Mouse (Mus musculus) midbrain, embryonic 13.5 days (tissue): Measurements from ENCODE around the gene Vpreb3. TPM values are rescaled to one million over a fixed set of nuclear protein-coding genes. Genes with fewer than 3 reads are reported as not detected.

ENCODE experiments used
- ATAC-seq: fragments of 200-750 bp; cut with Nextera tagmentation; 2 replicates; pipeline ENCODE4 v1.8.0; 2017; ENCODE audit warnings: mild to moderate bottlenecking, moderate TSS enrichment, moderate library complexity
- H3K27ac ChIP-seq: fragments of 300-500 bp; sonication (generic); 2 replicates; pipeline ENCODE4 v1.5.1; 2015; ENCODE audit warnings: inconsistent platforms, mild to moderate bottlenecking, moderate library complexity
- H3K27me3 ChIP-seq: fragments of 300-500 bp; sonication (generic); 2 replicates; pipeline ENCODE4 v1.6.1; 2015; ENCODE audit warnings: mild to moderate bottlenecking, inconsistent platforms
- H3K36me3 ChIP-seq: fragments of 300-500 bp; sonication (generic); 2 replicates; pipeline ENCODE4 v1.6.1; 2015; ENCODE audit warnings: mild to moderate bottlenecking, inconsistent platforms
- H3K4me1 ChIP-seq: fragments of 300-500 bp; sonication (generic); replicated peaks from 2 replicates; pipeline ENCODE4 v1.6.1; 2015; ENCODE audit warnings: inconsistent platforms
- H3K4me2 ChIP-seq: fragments of 300-500 bp; sonication (generic); replicated peaks from 2 replicates; pipeline ENCODE4 v1.6.1; 2015; ENCODE audit warnings: moderate library complexity, mild to moderate bottlenecking, inconsistent platforms
- H3K4me3 ChIP-seq: fragments of 300-500 bp; sonication (generic); replicated peaks from 2 replicates; pipeline ENCODE4 v1.5.1; 2015; ENCODE audit warnings: mild to moderate bottlenecking, inconsistent platforms
- H3K9ac ChIP-seq: fragments of 300-500 bp; sonication (generic); replicated peaks from 2 replicates; pipeline ENCODE4 v1.6.1; 2015; ENCODE audit warnings: mild to moderate bottlenecking, inconsistent platforms
- H3K9me3 ChIP-seq: fragments of 300-500 bp; sonication (generic); 2 replicates; pipeline ENCODE4 v1.6.1; 2016; ENCODE audit warnings: mild to moderate bottlenecking, inconsistent platforms
- WGBS: fragments of 180-500 bp; shearing (Covaris S2); methylation state at CpG from one replicate; pipeline ENCODE4 v1.1.7; 2015; 5-methylcytosine and 5-hydroxymethylcytosine counted together
- polyA plus RNA-seq: library from polyadenylated mRNA; unstranded; fragments of >200 nt; fragmentation: Nextera tagmentation; extraction: Ambion mirVana; gene quantifications from 2 replicates; pipeline ENCODE4 v1.2.1, GENCODE M21; 2015

Gene Vpreb3
- polyA plus RNA-seq, 1 experiment from 2014 or later, result 0.73 TPM

GRCm38 (mm10) chr10:75948079-75948478, 5.2 kb downstream of the Vpreb3 start:
- H3K4me3 ChIP-seq, result no peak overlapping the region
- no peak overlapping the region for H3K9ac ChIP-seq
- H3K4me2 ChIP-seq, result no peak overlapping the region
- no peaks in the 10 kb centered on the region for H3K9me3 ChIP-seq
- no peak for ATAC-seq
- no peak overlapping the region for H3K27ac ChIP-seq
- H3K36me3 ChIP-seq, result no peaks in the 10 kb centered on the region
- H3K27me3 ChIP-seq, result peaks cover 16% of the 10 kb centered on the region
- H3K4me1 ChIP-seq, result peaks cover 20% of the 10 kb centered on the region
- 75% methylated on average over 5 of the region's 5 CpGs for WGBS

GRCm38 (mm10) chr10:75949053-75950045, 6.5 kb downstream of the Vpreb3 start:
- no peak overlapping the region for H3K27ac ChIP-seq
- peaks cover 12% of the 10 kb centered on the region for H3K4me1 ChIP-seq
- no peaks in the 10 kb centered on the region for H3K9me3 ChIP-seq
- H3K9ac ChIP-seq, result no peak overlapping the region
- 84% methylated on average over 22 of the region's 22 CpGs for WGBS
- ATAC-seq, result no peak
- H3K4me3 ChIP-seq, result no peak overlapping the region
- H3K27me3 ChIP-seq, result peaks cover 25% of the 10 kb centered on the region
- no peak overlapping the region for H3K4me2 ChIP-seq
- H3K36me3 ChIP-seq, result no peaks in the 10 kb centered on the region

- H3K4me2 ChIP-seq, result peak overlapping the region; percentile 76
- no peak overlapping the region for H3K27ac ChIP-seq
- H3K4me1 ChIP-seq, result peaks cover 11% of the 10 kb centered on the region
- WGBS, result 1% methylated on average over 22 of the region's 23 CpGs
- peak overlapping the region; percentile 43 for H3K4me3 ChIP-seq
- peak overlapping the region; percentile 57 for H3K9ac ChIP-seq
- no peaks in the 10 kb centered on the region for H3K36me3 ChIP-seq
- ATAC-seq, result peak; percentile 64
- H3K9me3 ChIP-seq, result no peaks in the 10 kb centered on the region
- H3K27me3 ChIP-seq, result peaks cover 25% of the 10 kb centered on the region
These were observed 7.9 kb downstream of the Vpreb3 start for GRCm38 (mm10) chr10:75950791-75951210.

- no peaks in the 10 kb centered on the region for H3K9me3 ChIP-seq
- peak; percentile 37; the same call in 1 of the 2 replicates for ATAC-seq
- no peaks in the 10 kb centered on the region for H3K36me3 ChIP-seq
- H3K4me2 ChIP-seq, result peak overlapping the region; percentile 76
- H3K27ac ChIP-seq, result no peak overlapping the region
- WGBS, result 4% methylated on average over 13 of the region's 13 CpGs
- H3K4me1 ChIP-seq, result peaks cover 11% of the 10 kb centered on the region
- peak overlapping the region; percentile 57 for H3K9ac ChIP-seq
- H3K4me3 ChIP-seq, result peak overlapping the region; percentile 43
- H3K27me3 ChIP-seq, result peaks cover 25% of the 10 kb centered on the region
These were observed 8.7 kb downstream of the Vpreb3 start for GRCm38 (mm10) chr10:75951424-75952050.

GRCm38 (mm10) chr10:75954381-75954811, 11.5 kb downstream of the Vpreb3 start, which contains the start of gene Gm5134:
Gene Gm5134 (plus strand): TSS chr10:75954514.
- Histone ChIP-seq H3K27me3 (peaks cover 20% of the 10 kb centered on the region), H3K4me3 (peak within 1 kb of the TSS; percentile 5; the same call in 1 of the 2 replicates), H3K4me1 (peaks cover 11% of the 10 kb centered on the region), H3K9ac (no peak within 1 kb of the TSS), H3K27ac (no peak within 1 kb of the TSS), H3K9me3 (no peaks in the 10 kb centered on the region), H3K4me2 (peak within 1 kb of the TSS; percentile 27), H3K36me3 (no peaks in the 10 kb centered on the region)
- 27% methylated on average over 20 of the region's 20 CpGs for WGBS
- ATAC-seq, result no peak

- Histone ChIP-seq H3K4me2 (no peak overlapping the region), H3K27me3 (no peaks in the 10 kb centered on the region), H3K27ac (no peak overlapping the region), H3K4me3 (no peak overlapping the region), H3K36me3 (no peaks in the 10 kb centered on the region), H3K4me1 (no peaks in the 10 kb centered on the region), H3K9ac (no peak overlapping the region), H3K9me3 (no peaks in the 10 kb centered on the region)
- ATAC-seq, result no peak
- whole genome bisulfite sequencing, result 92% methylated on average over 10 of the region's 10 CpGs
These were observed 31.0 kb downstream of the Vpreb3 start for GRCm38 (mm10) chr10:75973846-75974245.

- H3K4me1 ChIP-seq, result no peaks in the 10 kb centered on the region
- H3K4me2 ChIP-seq, result no peak overlapping the region
- no peak overlapping the region for H3K27ac ChIP-seq
- no peaks in the 10 kb centered on the region for H3K36me3 ChIP-seq
- H3K9me3 ChIP-seq, result no peaks in the 10 kb centered on the region
- WGBS, result 82% methylated on average over 5 of the region's 5 CpGs
- no peaks in the 10 kb centered on the region for H3K27me3 ChIP-seq
- no peak for ATAC-seq
- H3K4me3 ChIP-seq, result no peak overlapping the region
- H3K9ac ChIP-seq, result no peak overlapping the region
These were observed 32.4 kb downstream of the Vpreb3 start for GRCm38 (mm10) chr10:75975216-75975615.

GRCm38 (mm10) chr10:75978119-75978834, 35.4 kb downstream of the Vpreb3 start:
- Histone ChIP-seq H3K4me2 (no peak overlapping the region), H3K27me3 (no peaks in the 10 kb centered on the region), H3K4me1 (no peaks in the 10 kb centered on the region), H3K4me3 (no peak overlapping the region), H3K9ac (no peak overlapping the region), H3K27ac (no peak overlapping the region), H3K9me3 (no peaks in the 10 kb centered on the region), H3K36me3 (no peaks in the 10 kb centered on the region)
- ATAC-seq, result no peak
- WGBS, result 53% methylated on average over 10 of the region's 10 CpGs

- Histone ChIP-seq H3K4me3 (no peak overlapping the region), H3K27me3 (no peaks in the 10 kb centered on the region), H3K27ac (no peak overlapping the region), H3K36me3 (no peaks in the 10 kb centered on the region), H3K9me3 (no peaks in the 10 kb centered on the region), H3K4me1 (no peaks in the 10 kb centered on the region), H3K9ac (no peak overlapping the region), H3K4me2 (no peak overlapping the region)
- 82% methylated on average over 5 of the region's 5 CpGs for WGBS
- ATAC-seq, result no peak
These were observed 35.9 kb downstream of the Vpreb3 start for GRCm38 (mm10) chr10:75978835-75979157.

GRCm38 (mm10) chr10:75979432-75979831, 36.6 kb downstream of the Vpreb3 start:
- Histone ChIP-seq H3K4me2 (no peak overlapping the region), H3K4me3 (no peak overlapping the region), H3K9ac (no peak overlapping the region), H3K9me3 (no peaks in the 10 kb centered on the region), H3K27me3 (no peaks in the 10 kb centered on the region), H3K4me1 (no peaks in the 10 kb centered on the region), H3K27ac (no peak overlapping the region), H3K36me3 (no peaks in the 10 kb centered on the region)
- WGBS, result 92% methylated on average over 3 of the region's 3 CpGs
- ATAC-seq, result no peak

- H3K27me3 ChIP-seq, result no peaks in the 10 kb centered on the region
- H3K4me2 ChIP-seq, result no peak overlapping the region
- no peak for ATAC-seq
- H3K4me1 ChIP-seq, result no peaks in the 10 kb centered on the region
- H3K36me3 ChIP-seq, result no peaks in the 10 kb centered on the region
- no peaks in the 10 kb centered on the region for H3K9me3 ChIP-seq
- no peak overlapping the region for H3K4me3 ChIP-seq
- 61% methylated on average over 4 of the region's 4 CpGs for WGBS
- H3K27ac ChIP-seq, result no peak overlapping the region
- no peak overlapping the region for H3K9ac ChIP-seq
These were observed 47.7 kb downstream of the Vpreb3 start for GRCm38 (mm10) chr10:75990430-75991042.
